In genomic region chr2:30807147-30807647, GRCm38 (mm10) we compare ENCODE assay signal across 9 mouse cellular contexts. TPM values are rescaled to one million over a fixed set of nuclear protein-coding genes. Genes with fewer than 3 reads are reported as not detected.
DNase-seq lines count a peak whose midpoint lies in the region; ATAC-seq and TF ChIP-seq lines count a peak whose summit lies in the region.
"Had no signal": no experiment of that assay in that cellular context is flagged by ENCODE, and none has a peak within 500 bp of the region (broad histone marks: within the 10 kb centered on the region; RNA-seq: fewer than 3 reads in every experiment).

No protein-coding gene starts in this region.

- no peaks in the 10 kb centered on the region for H3K9me3 ChIP-seq in lung, postnatal 0 days (ENCODE audit: low read length)
- H3K9me3 ChIP-seq in erythroblast, embryonic 14.5 days (ENCODE audit: control insufficient read depth, low read length): no peaks in the 10 kb centered on the region
- no peaks in the 10 kb centered on the region for H3K9me3 ChIP-seq in limb, embryonic 13.5 days

- no peak for DNase-seq in lung, postnatal 0 days (ENCODE audit: low spot score)
- no peak for DNase-seq in lung, postnatal 14 days
- no peak for DNase-seq in T-cell, adult 2 months (ENCODE audit: low spot score)
- DNase-seq in adrenal gland, postnatal 4 days (ENCODE audit: low spot score in 2 of 2): no peak
- no peak for DNase-seq in adipocyte (ENCODE audit: low spot score)

- peak overlapping the region; percentile 39; the same call in 1 of the 2 replicates for H3K27ac ChIP-seq in lung, postnatal 0 days (ENCODE audit: low read length)
- H3K27ac ChIP-seq in limb, embryonic 13.5 days: peak overlapping the region; percentile 72; the same call in 1 of the 2 replicates
- no peak overlapping the region; the same call in 1 of the 2 replicates for H3K27ac ChIP-seq in small intestine, adult 2 months (ENCODE audit: insufficient read depth, low read depth, low read length)

- peak overlapping the region; percentile 85 for H3K4me2 ChIP-seq in lung, postnatal 0 days (replicated peaks; ENCODE audit: low read depth, low read length)
- peak overlapping the region; percentile 91 for H3K4me2 ChIP-seq in limb, embryonic 13.5 days (replicated peaks)

- H3K4me3 ChIP-seq in lung, postnatal 0 days (ENCODE audit: low read depth, low read length): peak overlapping the region; percentile 60
- peak overlapping the region; percentile 83 for H3K4me3 ChIP-seq in erythroblast, embryonic 14.5 days (replicated peaks)
- H3K4me3 ChIP-seq in limb, embryonic 13.5 days: peak overlapping the region; percentile 83
- H3K4me3 ChIP-seq in small intestine, adult 2 months (ENCODE audit: low read depth, low read length): peak overlapping the region; percentile 75

- WGBS in lung, postnatal 0 days: 8% methylated on average over 28 of the region's 28 CpGs
- 7% methylated on average over 28 of the region's 28 CpGs for WGBS in limb, embryonic 13.5 days
- WGBS in small intestine, adult 2 months: 5% methylated on average over 28 of the region's 28 CpGs

- TF ChIP-seq POLR2A in small intestine, adult 2 months (IDR thresholded peaks at IDR 0.05; ENCODE audit: low read depth, low read length): no peak

- TF ChIP-seq CTCF in lung, postnatal 0 days (IDR thresholded peaks at IDR 0.05): no peak
- no peak for TF ChIP-seq CTCF in small intestine, adult 2 months (IDR thresholded peaks at IDR 0.05; ENCODE audit: extremely low read depth, insufficient read length, insufficient replicate concordance, low read depth, low read length)

- H3K4me1 ChIP-seq in lung, postnatal 0 days (ENCODE audit: insufficient read depth, low read depth, low read length): peaks cover 9% of the 10 kb centered on the region
- peaks cover 38% of the 10 kb centered on the region for H3K4me1 ChIP-seq in erythroblast, embryonic 14.5 days (ENCODE audit: control insufficient read depth)
- peaks cover 34% of the 10 kb centered on the region for H3K4me1 ChIP-seq in limb, embryonic 13.5 days
- H3K4me1 ChIP-seq in small intestine, adult 2 months (ENCODE audit: control insufficient read depth, insufficient read depth, insufficient read length, low read length): peaks cover 8% of the 10 kb centered on the region; the same call in 1 of the 2 replicates

- H3K27me3 ChIP-seq in lung, postnatal 0 days (replicated peaks; ENCODE audit: insufficient read depth, low read length): no peaks in the 10 kb centered on the region
- peaks cover 46% of the 10 kb centered on the region for H3K27me3 ChIP-seq in erythroblast, embryonic 14.5 days (ENCODE audit: control insufficient read depth)
- H3K27me3 ChIP-seq in limb, embryonic 13.5 days: peaks cover 12% of the 10 kb centered on the region
- H3K27me3 ChIP-seq in small intestine, adult 2 months (ENCODE audit: control insufficient read depth, insufficient read depth, low read length): 0 out of 2 replicates have a peak, but pooled peaks cover under 1% of the 10 kb centered on the region

- TF ChIP-seq EP300 in lung, postnatal 0 days (IDR thresholded peaks at IDR 0.05): no peak

- ATAC-seq in lung, postnatal 0 days: peak; percentile 10
- peak; percentile 41 for ATAC-seq in limb, embryonic 13.5 days (ENCODE audit: low FRiP score, low read depth)

- peak overlapping the region; percentile 29; the same call in 1 of the 2 replicates for H3K9ac ChIP-seq in lung, postnatal 0 days (replicated peaks; ENCODE audit: low read depth)
- H3K9ac ChIP-seq in limb, embryonic 13.5 days: peak overlapping the region; percentile 65

- H3K36me3 ChIP-seq in lung, postnatal 0 days (ENCODE audit: insufficient read depth, low read length): no peaks in the 10 kb centered on the region
- H3K36me3 ChIP-seq in erythroblast, embryonic 14.5 days (ENCODE audit: control insufficient read depth): peaks cover 13% of the 10 kb centered on the region
- peaks cover 19% of the 10 kb centered on the region for H3K36me3 ChIP-seq in limb, embryonic 13.5 days
- H3K36me3 ChIP-seq in small intestine, adult 2 months (ENCODE audit: control insufficient read depth, insufficient read depth, low read length): no peaks in the 10 kb centered on the region

RNA-seq across cellular contexts. Expression of gene Ntmt1, which starts 0.4 kb away (rescaled TPM):
- 49.4 and 50.7 TPM in 2 replicates for polyA plus RNA-seq in lung, postnatal 0 days (2015; fragmentation: Nextera tagmentation; extraction: Ambion mirVana)
- polyA plus RNA-seq in erythroblast, embryonic 14.5 days (2012): 1.8 TPM in 2 replicates
- polyA plus RNA-seq in limb, embryonic 13.5 days (2015; fragmentation: Nextera tagmentation; extraction: Ambion mirVana): 98.1 and 104 TPM in 2 replicates
- polyA plus RNA-seq in small intestine, adult 2 months (2012; rRNA removed): 14.3 and 23.8 TPM in 2 replicates
- 10 to 100 TPM; 43.1 to 44.4 TPM for total RNA-seq in adrenal gland, postnatal 4 days (2021)

RNA-seq across cellular contexts. Expression of gene 1700001O22Rik, which starts 3.7 kb away (rescaled TPM):
- polyA plus RNA-seq in lung, postnatal 0 days (2015; fragmentation: Nextera tagmentation; extraction: Ambion mirVana): 0.47 and 0.94 TPM in 2 replicates
- polyA plus RNA-seq in erythroblast, embryonic 14.5 days (2012): not detected in 2 replicates
- polyA plus RNA-seq in limb, embryonic 13.5 days (2015; fragmentation: Nextera tagmentation; extraction: Ambion mirVana): 3.2 and 3.4 TPM in 2 replicates
- 0.71 and 1.9 TPM in 2 replicates for polyA plus RNA-seq in small intestine, adult 2 months (2012; rRNA removed)
- total RNA-seq in adrenal gland, postnatal 4 days (2021): 1 to 10 TPM; 1.2 to 1.9 TPM
- total RNA-seq: neutrophil, adult 5-6 weeks had no signal

RNA-seq across cellular contexts. Expression of gene Asb6, which starts 22.9 kb away (rescaled TPM):
- 24.9 and 26.1 TPM in 2 replicates for polyA plus RNA-seq in lung, postnatal 0 days (2015; fragmentation: Nextera tagmentation; extraction: Ambion mirVana)
- polyA plus RNA-seq in erythroblast, embryonic 14.5 days (2012): 16.3 and 18.5 TPM in 2 replicates
- polyA plus RNA-seq in limb, embryonic 13.5 days (2015; fragmentation: Nextera tagmentation; extraction: Ambion mirVana): 38.7 and 39.2 TPM in 2 replicates
- polyA plus RNA-seq in small intestine, adult 2 months (2012; rRNA removed): 23.5 and 31.7 TPM in 2 replicates
- 10 to 100 TPM; 28.9 to 32.0 TPM for total RNA-seq in adrenal gland, postnatal 4 days (2021)

RNA-seq across cellular contexts. Expression of gene Prrx2, which starts 27.6 kb away (rescaled TPM):
- polyA plus RNA-seq in lung, postnatal 0 days (2015; fragmentation: Nextera tagmentation; extraction: Ambion mirVana): 2.9 and 4.3 TPM in 2 replicates
- not detected in 2 replicates for polyA plus RNA-seq in erythroblast, embryonic 14.5 days (2012)
- polyA plus RNA-seq in limb, embryonic 13.5 days (2015; fragmentation: Nextera tagmentation; extraction: Ambion mirVana): 93.6 and 102 TPM in 2 replicates
- polyA plus RNA-seq in small intestine, adult 2 months (2012; rRNA removed): 1.8 and 2.6 TPM in 2 replicates
- total RNA-seq in adrenal gland, postnatal 4 days (2021): 1 to 10 TPM; 2.8 to 3.3 TPM
- total RNA-seq: neutrophil, adult 5-6 weeks had no signal
